Mouse (Mus musculus): ENCODE data around the gene Dnah17. TPM values are rescaled to one million over a fixed set of nuclear protein-coding genes. Genes with fewer than 3 reads are reported as not detected.

Gene Dnah17
- polyA plus RNA-seq, 1 experiment from 2014 or later = 0.06 TPM

DNA sequence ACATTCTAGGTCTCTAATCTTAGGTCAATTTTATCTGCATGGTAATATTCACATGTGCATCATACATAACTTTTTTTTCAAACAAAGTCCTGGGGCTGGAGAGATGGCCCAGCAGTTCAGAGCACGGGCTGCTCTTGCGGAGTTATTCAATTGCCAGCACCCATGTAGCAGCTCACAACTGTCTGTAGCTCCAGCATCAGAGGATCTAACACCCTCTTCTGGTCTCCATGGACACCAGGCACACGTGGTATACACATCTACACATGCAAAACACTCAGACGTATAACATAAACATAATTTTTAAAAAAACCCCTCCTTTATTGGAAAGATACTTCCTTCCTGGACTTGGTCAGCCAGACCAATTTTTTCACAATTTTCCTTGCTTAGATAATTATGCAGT, 28.3 kb upstream of the Dnah17 start:
- Histone ChIP-seq H3K4me2 (no peak overlapping the region), H3K27me3 (replicated peaks) (no peaks in the 10 kb centered on the region), H3K9ac (no peak overlapping the region), H3K4me1 (peaks cover 7% of the 10 kb centered on the region; the same call in 1 of the 2 replicates), H3K27ac (no peak overlapping the region), H3K4me3 (no peak overlapping the region), H3K36me3 (no peaks in the 10 kb centered on the region), H3K9me3 (replicated peaks) (no peaks in the 10 kb centered on the region)
- WGBS (ENCODE audit: insufficient replicate concordance) = 56% methylated on average over 4 of the region's 4 CpGs
- no peak for ATAC-seq

DNA sequence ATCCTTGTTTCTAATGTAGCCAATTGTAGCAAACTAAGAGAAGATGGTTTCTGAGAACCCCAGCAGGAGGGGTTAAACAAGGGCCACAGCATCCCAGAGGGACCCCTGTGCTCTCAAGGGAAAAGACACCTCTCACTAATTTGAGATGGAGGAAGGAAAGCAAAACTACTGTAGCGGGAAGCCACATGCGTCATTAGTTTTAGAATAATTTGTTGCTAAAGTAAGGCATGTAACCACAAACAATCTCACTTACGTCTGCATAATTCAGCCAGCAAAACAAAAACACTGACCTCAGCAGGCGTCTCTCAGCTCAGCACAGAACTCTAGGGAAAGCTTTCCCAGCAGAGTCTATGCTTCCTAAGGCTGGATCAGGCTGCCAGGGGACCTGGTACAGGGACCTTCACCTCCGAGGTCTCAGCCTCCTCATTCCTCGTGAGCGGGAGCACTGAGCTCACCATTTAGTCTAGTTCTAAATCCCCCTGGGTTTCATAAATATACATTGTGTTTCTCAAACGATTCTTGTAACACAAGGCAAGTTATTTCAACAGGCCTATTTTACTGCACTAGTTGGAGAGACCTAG, 26.1 kb upstream of the Dnah17 start:
- WGBS (ENCODE audit: insufficient replicate concordance) = 68% methylated on average over 8 of the region's 8 CpGs
- Histone ChIP-seq H3K4me2 (no peak overlapping the region), H3K27ac (no peak overlapping the region)

GRCm38 (mm10) chr11:118152964-118153363, 22.5 kb upstream of the Dnah17 start:
- no peaks in the 10 kb centered on the region for H3K36me3 ChIP-seq
- H3K9ac ChIP-seq = no peak overlapping the region
- no peak overlapping the region for H3K4me3 ChIP-seq
- WGBS (ENCODE audit: insufficient replicate concordance) = 56% methylated on average over 4 of the region's 4 CpGs
- no peak overlapping the region for H3K4me2 ChIP-seq
- no peak overlapping the region for H3K27ac ChIP-seq
- peaks cover 3% of the 10 kb centered on the region for H3K4me1 ChIP-seq
- no peaks in the 10 kb centered on the region for H3K27me3 ChIP-seq (replicated peaks)
- no peak for ATAC-seq
- H3K9me3 ChIP-seq (replicated peaks) = no peaks in the 10 kb centered on the region

More for the DNA sequence above, 26.1 kb upstream of the Dnah17 start:
- Histone ChIP-seq H3K9ac (no peak overlapping the region), H3K4me3 (no peak overlapping the region), H3K27me3 (replicated peaks) (no peaks in the 10 kb centered on the region), H3K36me3 (no peaks in the 10 kb centered on the region), H3K4me1 (peaks cover 6% of the 10 kb centered on the region; the same call in 1 of the 2 replicates), H3K9me3 (replicated peaks) (no peaks in the 10 kb centered on the region)
- ATAC-seq = no peak

- Histone ChIP-seq H3K36me3 (no peaks in the 10 kb centered on the region), H3K4me3 (no peak overlapping the region), H3K4me2 (no peak overlapping the region), H3K9me3 (replicated peaks) (no peaks in the 10 kb centered on the region), H3K27me3 (replicated peaks) (no peaks in the 10 kb centered on the region), H3K9ac (no peak overlapping the region), H3K4me1 (peaks cover 9% of the 10 kb centered on the region), H3K27ac (no peak overlapping the region)
- no peak for ATAC-seq
- 63% methylated on average over 5 of the region's 5 CpGs for WGBS (ENCODE audit: insufficient replicate concordance)
Measured at GRCm38 (mm10) chr11:118151423-118152180, 21.2 kb upstream of the Dnah17 start.

DNA sequence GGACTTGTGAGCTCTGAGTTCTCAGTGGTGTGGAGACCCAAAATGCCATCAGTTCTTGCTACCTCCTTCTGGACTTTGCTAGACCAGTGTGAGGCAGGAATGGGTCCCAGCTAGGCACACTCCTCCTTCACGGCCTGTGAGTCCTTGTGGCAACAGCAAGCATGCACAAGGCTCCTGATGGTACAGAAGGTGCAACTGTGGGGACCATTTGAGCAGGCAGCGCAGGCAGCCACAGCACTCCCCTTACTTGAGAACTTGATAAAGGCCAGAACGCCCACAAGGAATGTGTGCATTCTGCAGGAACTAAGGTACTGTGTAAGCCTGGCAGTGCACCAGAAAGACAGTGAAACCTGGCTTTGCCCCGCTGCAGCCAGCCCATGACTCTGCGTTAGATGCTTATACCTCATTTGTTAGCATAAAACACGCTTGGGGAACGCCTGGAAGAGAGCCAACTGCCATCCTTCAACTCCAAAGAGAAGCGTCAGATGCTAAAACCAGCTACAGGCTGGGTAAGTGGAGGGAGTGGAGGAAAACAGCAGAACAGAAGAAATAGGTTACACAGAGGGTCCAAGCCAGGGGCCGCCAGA, 19.8 kb upstream of the Dnah17 start:
- Histone ChIP-seq H3K9me3 (replicated peaks) (no peaks in the 10 kb centered on the region), H3K4me2 (no peak overlapping the region), H3K9ac (no peak overlapping the region), H3K4me1 (peaks cover 9% of the 10 kb centered on the region), H3K27me3 (replicated peaks) (no peaks in the 10 kb centered on the region), H3K27ac (no peak overlapping the region), H3K36me3 (no peaks in the 10 kb centered on the region), H3K4me3 (no peak overlapping the region)
- WGBS (ENCODE audit: insufficient replicate concordance) = 67% methylated on average over 9 of the region's 9 CpGs
- no peak for ATAC-seq

DNA sequence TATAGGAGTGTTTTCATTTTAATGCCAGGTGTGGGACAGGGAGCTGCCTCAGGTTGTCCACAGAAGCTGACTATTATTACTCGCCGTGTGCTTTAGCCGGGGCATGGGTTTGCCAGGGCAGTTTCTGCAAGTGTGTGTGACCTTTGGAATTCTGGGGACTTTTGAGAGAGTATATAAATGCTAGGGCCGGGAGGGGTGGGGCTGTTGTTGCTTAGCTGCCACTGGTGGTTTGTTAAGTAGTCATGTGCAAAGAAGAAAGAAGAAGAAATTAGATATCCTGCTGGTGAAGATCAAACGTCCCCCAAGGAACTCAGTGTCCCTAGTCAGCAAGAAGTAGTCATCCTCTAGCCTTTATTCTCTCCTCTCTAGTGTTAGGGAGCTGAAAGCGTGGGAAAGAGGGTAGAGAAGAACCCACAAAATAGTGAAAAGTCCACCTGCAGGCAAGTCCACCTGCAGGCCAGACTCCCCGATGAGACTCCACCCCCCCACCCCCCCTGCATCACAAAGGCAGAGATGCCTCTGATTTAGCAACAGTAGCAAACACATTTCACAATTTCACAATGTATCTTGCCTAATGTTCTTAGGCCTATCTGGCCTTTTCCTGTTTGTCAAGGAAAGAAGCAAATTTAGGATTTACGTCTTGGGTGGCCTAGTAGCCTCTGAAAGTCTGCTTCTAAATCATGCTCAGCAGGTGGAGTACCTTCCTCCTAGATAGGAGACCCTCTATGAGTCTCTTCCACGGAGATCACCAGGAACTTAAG, 17.6 kb upstream of the Dnah17 start:
- 57% methylated on average over 9 of the region's 9 CpGs for WGBS (ENCODE audit: insufficient replicate concordance)
- Histone ChIP-seq H3K9me3 (replicated peaks) (no peaks in the 10 kb centered on the region), H3K36me3 (no peaks in the 10 kb centered on the region), H3K4me1 (peaks cover 9% of the 10 kb centered on the region), H3K4me3 (no peak overlapping the region), H3K4me2 (no peak overlapping the region), H3K27me3 (replicated peaks) (no peaks in the 10 kb centered on the region), H3K27ac (no peak overlapping the region), H3K9ac (no peak overlapping the region)
- ATAC-seq = no peak

DNA sequence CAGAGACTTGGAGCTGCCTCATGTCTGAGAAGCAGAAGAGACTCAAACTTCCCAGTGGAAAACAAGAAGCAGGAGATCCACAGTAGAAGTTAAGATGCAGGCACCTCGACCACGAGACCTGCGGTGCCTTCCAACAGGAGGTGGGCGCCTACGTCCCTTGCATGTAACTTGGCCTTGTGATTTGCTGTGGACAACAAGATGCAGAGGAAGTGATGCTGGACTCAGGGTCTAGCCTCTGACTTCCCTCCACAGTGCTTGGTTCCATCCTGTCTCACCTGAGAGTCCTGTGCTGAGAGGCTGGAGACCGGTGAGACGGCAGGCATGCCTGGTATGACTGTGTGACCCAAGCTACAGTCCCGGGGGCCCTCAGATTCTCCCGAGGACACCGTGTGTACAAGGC, 16.0 kb upstream of the Dnah17 start:
- Histone ChIP-seq H3K9ac (no peak overlapping the region), H3K27ac (no peak overlapping the region), H3K36me3 (no peaks in the 10 kb centered on the region), H3K4me1 (peaks cover 9% of the 10 kb centered on the region), H3K4me2 (no peak overlapping the region), H3K9me3 (replicated peaks) (no peaks in the 10 kb centered on the region), H3K4me3 (no peak overlapping the region), H3K27me3 (replicated peaks) (no peaks in the 10 kb centered on the region)
- WGBS (ENCODE audit: insufficient replicate concordance) = 79% methylated on average over 10 of the region's 10 CpGs
- ATAC-seq = no peak

- no peaks in the 10 kb centered on the region for H3K9me3 ChIP-seq (replicated peaks)
- peak overlapping the region; percentile 32 for H3K4me2 ChIP-seq
- WGBS (ENCODE audit: insufficient replicate concordance) = 47% methylated on average over 16 of the region's 16 CpGs
- peaks cover 9% of the 10 kb centered on the region for H3K4me1 ChIP-seq
- H3K9ac ChIP-seq = no peak overlapping the region
- no peak overlapping the region; the same call in 1 of the 2 replicates for H3K27ac ChIP-seq
- H3K27me3 ChIP-seq (replicated peaks) = no peaks in the 10 kb centered on the region
- no peak overlapping the region for H3K4me3 ChIP-seq
- ATAC-seq = no peak
- H3K36me3 ChIP-seq = no peaks in the 10 kb centered on the region
Measured at GRCm38 (mm10) chr11:118145771-118146351, 15.4 kb upstream of the Dnah17 start.

- H3K27ac ChIP-seq = no peak overlapping the region
- WGBS (ENCODE audit: insufficient replicate concordance) = 68% methylated on average over 4 of the region's 4 CpGs
- ATAC-seq = no peak
Measured at GRCm38 (mm10) chr11:118145092-118145491, 14.7 kb upstream of the Dnah17 start.

DNA sequence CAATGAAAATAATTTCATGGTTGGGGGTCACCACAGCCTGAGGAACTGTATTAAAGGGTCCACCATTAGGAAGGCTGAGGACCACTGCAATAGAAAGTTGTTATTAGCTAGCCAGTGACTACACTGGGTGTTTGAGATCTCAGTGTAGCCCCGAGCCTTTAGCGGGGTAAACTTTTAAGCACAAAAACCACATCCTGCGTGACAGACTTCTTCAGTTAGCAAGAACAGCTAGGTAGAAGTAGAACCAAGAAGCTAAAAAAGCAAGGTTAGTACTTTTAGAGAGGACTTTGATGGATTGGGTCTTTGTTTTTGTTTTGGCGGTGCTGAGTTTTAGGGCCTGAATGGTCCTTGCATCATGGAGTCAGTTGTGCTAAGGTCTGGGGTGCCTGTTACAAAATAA, 13.3 kb upstream of the Dnah17 start:
- no peak for ATAC-seq
- Histone ChIP-seq H3K4me2 (no peak overlapping the region), H3K9ac (no peak overlapping the region), H3K27me3 (replicated peaks) (no peaks in the 10 kb centered on the region), H3K9me3 (replicated peaks) (no peaks in the 10 kb centered on the region; the same call in 1 of the 2 replicates), H3K4me3 (no peak overlapping the region), H3K36me3 (no peaks in the 10 kb centered on the region), H3K4me1 (peaks cover 9% of the 10 kb centered on the region; the same call in 1 of the 2 replicates), H3K27ac (no peak overlapping the region)
- 66% methylated on average over 4 of the region's 4 CpGs for WGBS (ENCODE audit: insufficient replicate concordance)

More at GRCm38 (mm10) chr11:118145092-118145491, 14.7 kb upstream of the Dnah17 start:
- Histone ChIP-seq H3K36me3 (no peaks in the 10 kb centered on the region), H3K4me1 (peaks cover 9% of the 10 kb centered on the region), H3K9ac (no peak overlapping the region), H3K27me3 (replicated peaks) (no peaks in the 10 kb centered on the region), H3K4me3 (no peak overlapping the region), H3K9me3 (replicated peaks) (no peaks in the 10 kb centered on the region), H3K4me2 (no peak overlapping the region)

DNA sequence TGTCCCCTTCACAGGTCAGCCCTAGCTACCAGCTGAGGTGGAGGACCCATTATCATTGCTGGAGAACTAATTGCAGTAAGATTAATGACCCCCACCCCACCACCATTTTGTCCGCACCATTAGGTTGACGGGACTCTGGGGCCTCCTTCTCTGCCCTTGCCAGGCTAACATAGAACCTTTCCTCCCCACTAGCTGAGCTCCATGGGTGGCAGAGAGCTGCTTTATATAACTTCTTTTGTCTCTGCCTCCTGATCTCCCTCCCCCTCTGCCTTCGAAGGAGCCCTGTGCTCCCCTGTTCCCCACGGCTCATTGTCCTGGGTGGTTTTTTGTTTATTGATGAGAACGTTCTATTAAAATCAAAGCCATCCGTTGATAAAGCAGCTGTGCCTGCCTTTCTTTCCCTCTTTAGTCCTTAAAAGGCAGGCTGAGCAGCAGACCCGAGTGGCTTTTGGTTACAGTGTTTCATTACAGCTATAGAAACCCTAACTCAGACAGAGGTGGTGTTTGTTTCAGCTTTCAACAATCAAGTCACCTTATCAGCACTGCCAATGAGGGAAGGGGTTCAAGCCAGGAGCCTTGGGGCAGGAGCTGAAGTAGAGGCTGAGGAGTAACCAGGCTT, 12.2 kb upstream of the Dnah17 start:
- no peak overlapping the region for H3K4me2 ChIP-seq
- no peaks in the 10 kb centered on the region for H3K27me3 ChIP-seq (replicated peaks)
- H3K4me3 ChIP-seq = no peak overlapping the region
- no peak for ATAC-seq
- 0 out of 2 replicates have a peak, but pooled peaks cover 3% of the 10 kb centered on the region for H3K4me1 ChIP-seq
- peaks cover 4% of the 10 kb centered on the region; the same call in 1 of the 2 replicates for H3K9me3 ChIP-seq (replicated peaks)
- H3K27ac ChIP-seq = no peak overlapping the region
- H3K36me3 ChIP-seq = no peaks in the 10 kb centered on the region
- H3K9ac ChIP-seq = no peak overlapping the region
- WGBS (ENCODE audit: insufficient replicate concordance) = 57% methylated on average over 7 of the region's 7 CpGs
